Mouse (Mus musculus) lung, adult 2 months (tissue): ENCODE data around the gene Fbxo10.

Experiments used
- CTCF ChIP-seq: fragments of 200-500 bp; IDR thresholded peaks from 2 replicates; pipeline ENCODE4 v1.5.1; 2011; ENCODE audit warnings: mild to moderate bottlenecking, low read length, control low read depth; ENCODE audit not compliant: insufficient read depth
- POLR2A ChIP-seq: fragments of 200-500 bp; IDR thresholded peaks from 2 replicates; pipeline ENCODE4 v1.6.1; 2011; ENCODE audit warnings: low read depth, mild to moderate bottlenecking, control low read depth, low read length, borderline replicate concordance; ENCODE audit errors: extremely low read depth

GRCm38 (mm10) chr4:45084021-45084894, at the start of gene Fbxo10:
- TF ChIP-seq CTCF (no peak), POLR2A (peak; percentile 52; the same call in 1 of the 2 replicates)
